Mouse (Mus musculus) liver, embryonic 14.5 days (tissue): ENCODE measurements around the gene Trim29. TPM values are rescaled to one million over a fixed set of nuclear protein-coding genes. Genes with fewer than 3 reads are reported as not detected.

ENCODE experiments used
- ATAC-seq: fragments of 200-750 bp; cut with Nextera tagmentation; 2 replicates; pipeline ENCODE4 v1.8.0; 2017; ENCODE audit warnings: moderate number of reproducible peaks, mild to moderate bottlenecking, moderate library complexity; ENCODE audit not compliant: insufficient read depth
- DNase-seq, 3 experiments: peaks; one replicate each; pipeline ENCODE4 v3.0.0-alpha.2; 2012 to 2013; ENCODE audit warnings: low read depth in 3 of 3, low spot score in 3 of 3
- H3K27ac ChIP-seq: fragments of 300-500 bp; sonication (generic); 2 replicates; pipeline ENCODE4 v1.5.1; 2014; ENCODE audit warnings: moderate library complexity, mild to moderate bottlenecking, control low read depth, inconsistent platforms
- H3K27me3 ChIP-seq: fragments of 300-500 bp; sonication (generic); 2 replicates; pipeline ENCODE4 v1.6.1; 2014; ENCODE audit warnings: mild to moderate bottlenecking, low read length, moderate library complexity; ENCODE audit not compliant: control insufficient read depth, insufficient read depth
- H3K36me3 ChIP-seq: fragments of 300-500 bp; sonication (generic); replicated peaks from 2 replicates; pipeline ENCODE4 v1.6.1; 2014; ENCODE audit warnings: low read depth; ENCODE audit not compliant: control insufficient read depth, insufficient read depth
- H3K4me1 ChIP-seq, 2 experiments: fragments of 200-500 bp in 1 of 2; fragments of 300-500 bp in 1 of 2; sonication (generic) in 1 of 2; replicated peaks; 2 replicates each; pipeline ENCODE4 v1.6.1; 2012 to 2014; ENCODE audit warnings: antibody characterized with exemption in 1 of 2, inconsistent platforms in 1 of 2, low read length in 1 of 2; ENCODE audit not compliant: control insufficient read depth in 2 of 2, insufficient read depth in 2 of 2
- H3K4me2 ChIP-seq: fragments of 300-500 bp; sonication (generic); 2 replicates; pipeline ENCODE4 v1.6.1; 2014; ENCODE audit warnings: low read depth, mild to moderate bottlenecking, control low read depth, moderate library complexity
- H3K4me3 ChIP-seq, 2 experiments: fragments of 200-500 bp in 1 of 2; fragments of 300-500 bp in 1 of 2; sonication (generic) in 1 of 2; 2 replicates each; pipeline ENCODE4 v1.5.1; 2012 to 2014; ENCODE audit warnings: low read depth in 2 of 2, low read length in 2 of 2, mild to moderate bottlenecking in 2 of 2, control low read depth in 1 of 2, inconsistent platforms in 1 of 2, moderate library complexity in 1 of 2; ENCODE audit not compliant: insufficient read depth in 1 of 2
- H3K9ac ChIP-seq: fragments of 300-500 bp; sonication (generic); replicated peaks from 2 replicates; pipeline ENCODE4 v1.6.1; 2014; ENCODE audit warnings: mild to moderate bottlenecking, control low read depth, moderate library complexity
- H3K9me3 ChIP-seq: fragments of 300-500 bp; sonication (generic); 2 replicates; pipeline ENCODE4 v1.6.1; 2016; ENCODE audit warnings: low read length, mixed read lengths; ENCODE audit not compliant: control insufficient read depth
- CTCF ChIP-seq: IDR thresholded peaks from 2 replicates; pipeline ENCODE4 v1.5.1; 2016; ENCODE audit warnings: antibody characterized with exemption, low read depth, control low read depth
- EP300 ChIP-seq: IDR thresholded peaks from 2 replicates; pipeline ENCODE4 v1.6.1; 2016; ENCODE audit warnings: antibody characterized with exemption, low read depth
- WGBS: fragments of 180-500 bp; shearing (Covaris S2); extraction: QIAGEN DNeasy Blood & Tissue Kit; methylation state at CpG from one replicate; pipeline ENCODE4 v1.1.7; 2014; ENCODE audit not compliant: insufficient replicate concordance; 5-methylcytosine and 5-hydroxymethylcytosine counted together
- polyA plus RNA-seq, 2 experiments: library from polyadenylated mRNA; depleted of rRNA in 1 of 2; stranded (reverse) in 1 of 2; unstranded in 1 of 2; fragments of >200 nt; fragmentation: Nextera tagmentation in 1 of 2; extraction: Ambion mirVana in 1 of 2; gene quantifications; 2 replicates each; pipeline versions ENCODE4 v1.2.1 to v1.2.3; 2012 to 2014

The Trim29 gene
- polyA plus RNA-seq, 2 experiments, result 0.07 TPM; not detected in 1

- H3K9ac ChIP-seq, result no peak overlapping the region
- H3K27ac ChIP-seq, result no peak overlapping the region
- H3K27me3 ChIP-seq, result no peaks in the 10 kb centered on the region
- H3K9me3 ChIP-seq, result no peaks in the 10 kb centered on the region
- no peak overlapping the region for H3K4me2 ChIP-seq
- no peaks in the 10 kb centered on the region for H3K4me1 ChIP-seq
- no peak for TF ChIP-seq CTCF
- TF ChIP-seq EP300, result no peak
- 74% methylated on average over 7 of the region's 7 CpGs for WGBS
- no peak for DNase-seq
- H3K36me3 ChIP-seq, result no peaks in the 10 kb centered on the region
- H3K4me3 ChIP-seq, result no peak overlapping the region
- no peak for ATAC-seq
Observed at GRCm38 (mm10) chr9:43312190-43312589, 1.5 kb downstream of the Trim29 start.

- no peak overlapping the region for H3K4me3 ChIP-seq
- no peaks in the 10 kb centered on the region for H3K4me1 ChIP-seq
- no peaks in the 10 kb centered on the region for H3K27me3 ChIP-seq
- 59% methylated on average over 3 of the region's 3 CpGs for WGBS
- no peaks in the 10 kb centered on the region for H3K9me3 ChIP-seq
- H3K9ac ChIP-seq, result no peak overlapping the region
- DNase-seq, result no peak
- TF ChIP-seq CTCF, result no peak
- no peak for TF ChIP-seq EP300
- ATAC-seq, result no peak
- H3K27ac ChIP-seq, result no peak overlapping the region
- no peaks in the 10 kb centered on the region for H3K36me3 ChIP-seq
- H3K4me2 ChIP-seq, result no peak overlapping the region
Observed at GRCm38 (mm10) chr9:43313805-43314204, 3.2 kb downstream of the Trim29 start.

- Histone ChIP-seq H3K9ac (no peak overlapping the region), H3K4me1 (no peaks in the 10 kb centered on the region), H3K4me2 (no peak overlapping the region), H3K27me3 (no peaks in the 10 kb centered on the region), H3K36me3 (no peaks in the 10 kb centered on the region), H3K9me3 (no peaks in the 10 kb centered on the region), H3K27ac (no peak overlapping the region), H3K4me3 (no peak overlapping the region)
- DNase-seq (no peak), ATAC-seq (no peak)
- 39% methylated on average over 3 of the region's 3 CpGs for WGBS
- TF ChIP-seq EP300 (no peak), CTCF (no peak)
Observed at GRCm38 (mm10) chr9:43315320-43315950, 4.8 kb downstream of the Trim29 start.

- Histone ChIP-seq H3K9me3 (no peaks in the 10 kb centered on the region), H3K27ac (no peak overlapping the region), H3K4me1 (no peaks in the 10 kb centered on the region), H3K9ac (no peak overlapping the region), H3K4me2 (no peak overlapping the region), H3K36me3 (no peaks in the 10 kb centered on the region), H3K27me3 (no peaks in the 10 kb centered on the region), H3K4me3 (no peak overlapping the region)
- TF ChIP-seq CTCF (no peak), EP300 (no peak)
- no peak for ATAC-seq
- 49% methylated on average over 4 of the region's 4 CpGs for WGBS
- no peak for DNase-seq
Observed at GRCm38 (mm10) chr9:43316466-43316865, 5.8 kb downstream of the Trim29 start.

- DNase-seq (no peak), ATAC-seq (no peak)
- H3K27ac ChIP-seq, result no peak overlapping the region
- no peaks in the 10 kb centered on the region for H3K27me3 ChIP-seq
- H3K36me3 ChIP-seq, result no peaks in the 10 kb centered on the region
- no peak overlapping the region for H3K4me3 ChIP-seq
- H3K4me2 ChIP-seq, result no peak overlapping the region
- 64% methylated on average over 10 of the region's 10 CpGs for WGBS
- H3K9me3 ChIP-seq, result no peaks in the 10 kb centered on the region
- TF ChIP-seq CTCF (no peak), EP300 (no peak)
- H3K4me1 ChIP-seq, result no peaks in the 10 kb centered on the region
- H3K9ac ChIP-seq, result no peak overlapping the region
Observed at GRCm38 (mm10) chr9:43318661-43319060, 8.0 kb downstream of the Trim29 start.
